Mouse (Mus musculus) neural tube, embryonic 10.5 days (tissue): Measurements from ENCODE around the gene Rbm6.

ENCODE experiments used
- DNase-seq: peaks from one replicate; pipeline ENCODE4 v3.0.0-alpha.2; 2017; ENCODE audit warnings: low spot score; ENCODE audit errors: extremely low spot score

Gene Rbm6

DNA sequence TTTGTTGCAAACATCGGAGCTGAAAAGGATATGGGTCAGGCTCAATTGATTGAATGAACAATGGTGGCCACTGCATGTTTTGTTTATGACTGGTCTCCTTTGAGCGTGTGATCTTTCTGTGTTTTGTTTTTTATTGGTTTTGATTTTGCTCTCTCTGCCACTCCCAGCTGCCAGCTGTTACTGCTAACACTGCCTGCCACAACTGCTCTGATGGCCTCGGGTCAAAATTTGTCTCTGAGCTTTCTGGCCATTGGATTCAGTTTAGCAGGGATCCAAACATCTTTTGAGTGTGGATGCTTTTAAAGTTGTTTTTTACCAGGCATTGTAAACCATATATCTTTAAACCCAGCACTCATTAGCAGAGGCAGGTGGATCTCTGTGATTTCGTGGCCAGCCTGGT lies 7.4 kb upstream of the Rbm6 start:
- no peak for DNase-seq

DNA sequence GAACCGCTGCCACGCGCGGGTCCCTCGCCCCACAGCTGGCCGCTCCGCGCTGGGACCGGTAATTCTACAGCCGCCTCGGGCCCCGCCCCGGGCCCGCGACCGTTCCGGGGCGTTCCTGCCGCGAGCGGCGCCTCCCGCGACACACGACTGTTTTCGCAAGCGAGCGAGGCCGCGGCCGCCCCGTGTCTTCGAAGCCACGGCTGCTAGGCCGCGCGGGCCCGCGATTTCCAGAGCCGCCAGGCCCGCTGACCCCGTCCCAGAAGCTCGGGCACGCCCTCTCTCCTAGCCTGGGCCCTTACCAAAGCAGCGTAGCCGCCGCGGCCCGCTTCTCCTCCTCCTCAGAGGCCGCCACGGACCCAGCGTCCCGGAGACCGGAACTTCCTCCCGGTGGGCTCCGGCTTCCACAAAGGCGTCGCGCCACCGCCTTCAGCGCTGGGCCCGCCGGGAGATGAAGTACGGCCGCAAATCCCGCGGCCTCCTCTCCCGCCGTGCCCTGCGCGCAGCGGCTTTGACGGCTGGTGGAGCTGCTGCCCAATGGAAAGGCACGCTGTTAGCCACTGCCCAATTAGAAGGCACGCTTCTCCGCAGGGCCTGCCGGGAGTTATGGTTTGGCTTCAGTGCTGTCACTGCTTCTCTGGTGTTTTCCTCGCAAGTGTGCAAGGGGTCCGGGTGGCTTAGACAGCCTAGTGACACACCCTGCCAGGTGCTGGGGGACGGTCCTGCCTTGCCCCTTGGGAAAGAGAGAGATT lies 513 bp downstream of the Rbm6 start:
- DNase-seq: peak; percentile 92

GRCm38 (mm10) chr9:107866081-107866480 lies 7.0 kb downstream of the Rbm6 start:
- no peak for DNase-seq

DNA sequence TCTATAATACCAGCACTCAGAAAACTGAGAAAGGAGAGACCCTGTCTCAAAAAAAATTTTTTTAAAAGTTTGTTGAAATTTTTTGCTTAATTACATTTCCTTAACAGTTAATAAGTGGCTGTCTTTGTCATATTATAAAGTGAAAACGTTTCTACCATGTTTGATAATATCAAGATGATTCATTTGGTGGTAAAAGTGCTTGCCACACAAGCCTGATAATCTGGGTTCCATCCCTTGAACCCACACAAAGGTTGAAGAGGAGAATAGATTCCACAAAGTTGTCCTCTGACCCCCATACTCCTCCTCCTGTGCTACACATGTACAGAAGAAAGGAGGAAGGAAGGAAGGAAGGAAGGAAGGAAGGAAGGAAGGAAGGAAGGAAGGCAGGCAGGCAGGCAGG lies 8.5 kb downstream of the Rbm6 start:
- DNase-seq: no peak

- no peak for DNase-seq
These were observed 14.7 kb downstream of the Rbm6 start for GRCm38 (mm10) chr9:107858343-107858742.

DNA sequence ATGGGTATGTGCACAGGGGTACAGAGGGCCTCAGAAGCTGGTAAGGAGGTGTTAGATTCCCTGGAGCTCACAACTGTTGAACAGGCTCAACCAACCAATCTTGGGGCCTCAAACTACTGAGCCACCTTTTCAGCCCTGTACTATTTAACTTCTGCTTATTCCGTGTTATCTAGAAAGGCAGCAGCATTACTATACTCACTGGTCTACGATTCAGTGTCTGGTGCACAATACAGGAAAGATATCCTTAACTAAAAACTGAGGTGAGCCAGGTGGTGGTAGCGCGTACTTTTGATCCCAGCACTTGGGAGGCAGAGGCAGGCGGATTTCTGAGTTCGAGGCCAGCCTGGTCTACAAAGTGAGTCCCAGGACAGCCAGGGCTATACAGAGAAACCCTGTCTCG lies 24.1 kb downstream of the Rbm6 start:
- DNase-seq: no peak

DNA sequence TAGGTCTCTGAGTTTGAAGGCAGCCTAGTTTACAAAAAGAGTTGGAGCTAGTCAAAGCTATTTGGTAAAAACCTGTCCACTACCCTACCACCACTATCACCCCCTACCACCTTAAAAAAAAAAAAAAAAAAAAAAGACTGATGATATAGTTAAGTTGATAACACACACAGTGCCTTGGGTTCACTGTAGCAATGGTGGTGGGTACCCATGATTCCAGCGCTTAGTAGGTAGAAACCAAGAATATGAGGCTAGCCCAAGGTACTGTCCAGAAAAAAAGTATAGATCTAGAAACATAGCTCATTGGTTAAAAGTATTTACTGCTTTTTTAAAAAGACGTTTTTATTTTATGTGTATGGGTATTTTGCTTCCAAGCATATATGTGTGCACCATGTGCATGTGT lies 30.3 kb downstream of the Rbm6 start:
- no peak for DNase-seq

GRCm38 (mm10) chr9:107838869-107839268 lies 34.2 kb downstream of the Rbm6 start:
- DNase-seq: no peak

- DNase-seq: no peak
These were observed 39.2 kb downstream of the Rbm6 start for GRCm38 (mm10) chr9:107833826-107834225.

DNA sequence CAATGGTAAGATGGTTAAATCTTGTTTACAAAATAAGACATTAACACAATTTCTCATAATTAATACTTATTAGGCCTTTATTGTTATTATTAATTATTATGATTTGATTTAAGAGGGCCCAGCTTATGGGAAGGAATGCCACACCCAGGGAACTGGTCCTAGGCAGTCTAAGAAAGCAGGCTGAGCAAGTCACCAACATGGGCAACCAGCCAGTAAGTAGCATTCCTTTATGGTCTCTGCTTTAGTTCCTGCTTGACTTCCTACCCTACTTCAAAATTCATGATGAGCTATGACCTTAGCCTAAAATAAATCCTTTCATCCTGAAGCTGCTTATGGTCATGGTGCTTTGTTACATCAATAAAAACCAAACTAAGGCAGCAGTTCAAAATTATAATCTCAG lies 41.3 kb downstream of the Rbm6 start:
- DNase-seq: no peak

DNA sequence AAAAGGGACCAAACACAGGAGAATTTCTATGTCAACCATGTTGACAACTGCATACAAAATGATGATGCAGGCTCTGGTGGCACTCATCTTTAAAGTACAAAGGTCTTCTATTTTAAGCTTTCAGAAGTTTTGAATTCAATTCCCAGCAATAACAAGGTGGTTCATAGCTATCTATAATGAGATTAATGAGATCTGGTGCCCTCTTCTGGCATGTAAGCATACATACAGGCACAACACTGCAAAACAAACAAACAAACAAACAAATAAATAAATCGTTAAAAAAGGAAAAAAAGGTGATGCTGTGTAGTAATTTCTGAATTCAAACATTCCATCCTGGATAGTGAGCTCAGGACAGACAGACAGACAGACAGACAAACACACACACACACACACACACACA lies 60.9 kb downstream of the Rbm6 start:
- no peak for DNase-seq

DNA sequence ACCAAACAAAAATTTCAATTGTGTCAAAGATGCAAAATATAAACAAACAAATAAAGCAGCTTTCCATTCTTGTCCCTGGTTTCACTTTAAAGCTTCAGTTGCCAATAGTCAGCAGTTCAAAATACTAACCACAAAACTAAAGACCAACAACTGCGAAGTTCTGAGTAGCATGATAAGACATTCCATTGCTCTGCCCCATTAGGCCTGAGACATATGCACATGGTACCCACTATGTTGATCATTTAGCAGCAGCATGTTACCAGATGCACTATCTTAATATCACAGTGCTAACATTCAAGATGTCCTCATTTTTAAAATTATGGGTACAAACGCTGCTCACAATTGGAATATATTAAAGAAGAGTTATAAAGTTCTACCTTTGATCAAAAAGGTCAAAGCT lies 62.1 kb downstream of the Rbm6 start:
- DNase-seq: no peak

GRCm38 (mm10) chr9:107791714-107792113 lies 81.3 kb downstream of the Rbm6 start:
- DNase-seq: no peak

DNA sequence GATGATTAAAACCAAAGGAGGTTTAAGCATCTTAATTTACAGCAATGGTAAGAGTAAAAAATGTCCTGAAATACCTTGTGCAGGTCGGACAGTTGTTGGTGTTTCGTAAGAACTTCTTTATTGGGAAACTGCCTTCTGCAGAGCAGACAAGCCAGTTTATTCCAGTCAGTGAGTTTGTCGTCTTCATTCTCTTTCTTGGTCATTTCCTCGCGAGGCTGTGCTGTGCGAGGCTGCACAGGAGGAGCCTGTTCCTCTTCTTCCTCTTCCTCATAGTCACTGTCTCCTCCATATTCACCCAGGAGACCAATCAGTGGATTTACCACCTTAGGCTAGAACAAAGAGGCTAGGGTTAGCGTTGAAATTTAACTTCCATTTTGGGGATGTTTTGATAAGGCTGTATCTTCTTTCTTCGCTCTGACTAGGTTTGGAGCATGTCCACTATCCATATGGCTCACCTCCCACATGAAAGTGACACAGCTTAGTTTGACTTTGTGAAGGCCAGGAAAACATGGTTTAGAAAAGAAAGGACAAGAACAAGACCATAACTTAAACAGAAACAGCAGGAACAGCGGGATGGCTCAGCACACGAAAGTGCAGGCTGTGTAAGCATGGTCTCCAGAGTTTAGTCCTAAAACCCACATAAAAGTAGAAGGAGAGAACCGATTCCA lies 90.4 kb downstream of the Rbm6 start:
- no peak for DNase-seq

DNA sequence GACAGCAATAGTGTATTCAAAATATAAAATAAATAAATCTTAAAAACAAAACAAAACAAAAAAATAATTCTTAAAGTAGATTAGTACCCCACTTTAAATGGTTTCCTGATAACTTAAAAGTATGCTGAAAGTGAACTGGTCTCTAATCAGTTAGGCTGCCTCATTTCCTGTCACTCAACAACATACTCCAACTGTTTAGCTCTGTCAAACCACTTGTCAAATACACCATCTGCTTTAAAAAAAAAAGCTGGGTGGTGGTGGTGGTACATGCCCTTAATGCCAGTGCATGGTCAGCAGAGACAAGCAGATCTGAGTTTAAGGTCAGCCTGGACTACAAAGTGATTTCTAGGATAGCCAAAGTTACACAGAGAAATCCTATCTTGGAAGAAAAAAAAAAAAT lies 96.2 kb downstream of the Rbm6 start:
- DNase-seq: no peak

DNA sequence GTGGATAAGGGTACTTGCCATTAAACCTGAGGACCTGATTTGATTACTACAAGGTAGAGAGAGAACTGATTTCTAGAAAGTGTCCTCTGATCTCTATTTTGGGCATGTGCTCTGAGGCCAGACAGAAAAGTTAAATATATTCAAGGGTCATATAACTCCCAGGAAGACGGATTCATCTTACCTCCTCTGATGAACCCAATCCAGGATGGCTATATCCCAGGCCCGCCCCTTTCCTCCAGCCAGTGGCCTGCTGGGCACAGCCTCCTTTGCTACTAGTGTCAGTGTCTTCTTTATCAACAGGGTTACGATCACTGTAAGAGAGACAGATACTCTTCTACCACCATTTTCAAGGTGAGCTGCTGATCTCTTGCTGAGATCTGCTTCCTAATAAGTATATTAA lies 98.6 kb downstream of the Rbm6 start:
- no peak for DNase-seq

DNA sequence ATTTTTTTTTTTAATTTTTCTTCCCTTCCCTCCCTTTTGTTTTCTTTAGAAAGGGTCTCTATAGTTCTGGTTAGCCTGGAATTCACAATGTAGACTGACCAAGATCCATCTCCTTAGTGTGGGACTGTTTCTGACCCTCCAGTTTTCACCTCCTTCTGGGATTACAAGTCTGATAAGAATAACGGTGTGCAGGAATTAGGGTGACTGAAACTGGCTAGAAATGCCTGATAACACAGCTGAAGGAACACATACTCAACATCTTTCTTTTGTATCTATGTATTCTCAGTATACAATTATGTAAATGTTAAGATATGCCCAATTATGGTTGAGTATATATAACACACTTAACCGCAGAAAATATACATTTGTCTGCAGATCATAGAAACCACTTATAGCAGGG lies 101.3 kb downstream of the Rbm6 start:
- DNase-seq: no peak

DNA sequence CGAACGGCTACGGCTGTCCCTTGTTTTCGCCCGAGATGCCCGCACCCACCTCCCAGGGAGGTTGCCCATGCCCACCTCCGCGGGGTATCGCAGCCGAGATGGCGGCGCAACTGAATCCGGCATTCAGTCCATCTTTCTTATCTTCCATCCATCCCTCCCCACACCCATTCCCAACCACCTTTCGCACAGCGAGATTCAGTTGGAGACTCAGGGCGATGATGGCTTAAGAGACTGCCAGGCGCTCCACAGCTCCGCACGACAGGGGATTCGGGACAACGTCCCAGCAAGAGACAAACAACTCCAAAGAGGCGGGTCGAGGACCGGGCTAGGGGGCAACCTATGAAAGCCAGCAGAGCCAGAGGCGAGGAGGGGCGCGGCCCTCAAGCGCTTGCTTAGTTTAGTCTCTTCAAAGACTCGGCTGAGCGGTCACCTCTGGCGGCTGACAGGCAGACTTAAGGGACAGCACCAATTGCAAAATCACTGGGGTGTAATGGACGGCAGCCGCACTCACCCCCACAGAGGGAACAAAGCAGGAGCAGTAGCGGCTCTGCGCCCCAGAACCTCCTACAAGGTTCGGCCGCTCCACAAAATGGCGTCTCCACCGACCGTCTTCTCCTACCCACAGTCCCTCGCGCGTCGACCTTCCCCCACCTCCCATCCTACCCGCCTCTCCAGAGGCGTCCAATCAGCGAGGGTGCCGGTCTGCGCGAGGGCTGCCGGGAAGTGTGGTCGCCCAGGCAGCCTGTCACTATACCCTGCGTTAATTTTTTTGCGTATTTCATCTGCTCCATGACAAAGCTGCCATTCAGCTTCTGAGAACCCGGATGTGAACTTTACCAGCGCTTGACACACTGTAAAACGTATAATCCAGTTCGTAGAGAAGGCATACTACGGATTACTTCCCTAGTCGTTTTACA lies 102.4 kb downstream of the Rbm6 start, which contains the start of gene Rbm5:
Gene Rbm5 (minus strand): TSS at position 623 of the 917 bp plus-strand sequence.
- DNase-seq: peak; percentile 87

GRCm38 (mm10) chr9:107770037-107770373 lies 103.0 kb downstream of the Rbm6 start:
- DNase-seq: no peak

DNA sequence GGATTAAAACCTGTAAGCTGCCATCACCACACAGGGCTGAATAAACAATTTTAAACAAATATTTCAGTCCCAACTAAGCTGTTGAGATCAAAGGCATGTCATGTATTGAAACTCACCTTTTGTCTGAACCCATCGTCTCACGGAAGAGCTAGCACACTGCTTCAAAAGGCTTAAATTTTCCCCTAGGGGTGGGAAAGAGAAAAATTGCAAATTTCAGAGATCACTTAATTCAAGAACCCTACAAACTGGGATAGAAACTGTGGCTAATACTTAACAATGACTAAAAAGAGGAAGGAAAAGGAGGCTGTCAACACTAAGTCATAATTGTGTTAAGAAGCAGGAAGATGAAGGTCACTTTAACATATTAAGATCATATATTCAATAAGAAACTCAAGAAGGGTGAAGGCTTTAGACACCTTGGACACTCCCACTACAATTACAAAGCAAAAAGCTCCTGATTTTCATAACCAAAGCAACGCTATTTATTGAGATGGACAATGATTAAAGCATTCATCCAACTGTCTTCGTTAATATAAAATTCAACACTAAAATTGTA lies 103.5 kb downstream of the Rbm6 start:
- DNase-seq: no peak

DNA sequence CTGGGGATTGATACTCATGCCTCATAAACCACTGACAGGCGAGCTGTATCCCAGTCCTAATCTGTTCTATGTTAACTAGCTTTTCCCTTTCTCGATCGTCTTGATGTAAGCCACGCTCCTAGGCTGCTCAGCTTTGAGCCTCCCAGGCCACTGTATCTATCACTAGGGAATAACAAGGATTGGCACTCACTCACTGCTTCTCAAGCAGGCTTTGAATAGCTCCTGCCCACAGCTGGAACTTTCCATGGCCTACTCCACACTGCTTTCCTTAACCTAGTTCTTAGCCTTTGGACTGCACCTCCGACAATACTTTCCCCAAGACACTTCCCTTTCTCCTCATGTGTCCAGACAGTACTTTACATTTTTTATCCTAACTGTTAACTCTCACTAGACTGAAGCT lies 104.2 kb downstream of the Rbm6 start:
- no peak for DNase-seq

GRCm38 (mm10) chr9:107759593-107759992 lies 113.4 kb downstream of the Rbm6 start:
- DNase-seq: no peak
